In the genomic region with DNA sequence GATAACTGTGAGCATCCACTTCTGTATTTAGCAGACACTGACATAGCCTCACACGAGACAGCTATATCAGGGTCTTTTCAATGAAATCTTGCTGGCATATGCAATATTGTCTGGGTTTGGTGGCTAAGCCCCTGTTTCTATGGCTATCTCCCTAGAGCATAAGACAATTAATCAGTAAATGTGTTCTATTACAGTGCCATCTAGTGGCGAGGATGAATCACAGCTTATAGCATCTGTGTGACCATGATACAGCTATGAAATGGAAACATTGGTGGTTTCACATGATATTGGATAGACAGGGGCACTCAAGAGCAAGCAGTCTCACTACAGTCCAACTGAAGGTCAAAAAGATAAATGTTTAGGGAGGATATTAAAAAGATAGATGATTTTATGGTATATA, we compare ENCODE assay signal across 13 mouse cellular contexts. TPM values are rescaled to one million over a fixed set of nuclear protein-coding genes. Genes with fewer than 3 reads are reported as not detected.
DNase-seq lines count a peak whose midpoint lies in the region; ATAC-seq and TF ChIP-seq lines count a peak whose summit lies in the region.
"Had no signal": no experiment of that assay in that cellular context is flagged by ENCODE, and none has a peak within 500 bp of the region (broad histone marks: within the 10 kb centered on the region; RNA-seq: fewer than 3 reads in every experiment).

No protein-coding gene starts in this region.

- 48% methylated on average over 2 of the region's 2 CpGs for WGBS in forebrain, postnatal 0 days
- WGBS in forebrain, embryonic 11.5 days: 49% methylated on average over 2 of the region's 2 CpGs
- WGBS in lung, embryonic 14.5 days: 49% methylated on average over 2 of the region's 2 CpGs

- peak; percentile 55 for TF ChIP-seq CTCF in forebrain, postnatal 0 days (IDR thresholded peaks at IDR 0.05; ENCODE audit: low read depth)
- peak; percentile 57 for TF ChIP-seq CTCF in lung, embryonic 14.5 days (IDR thresholded peaks at IDR 0.05; ENCODE audit: low read depth)

- 0 out of 2 replicates have a peak, but pooled peaks cover 4% of the 10 kb centered on the region for H3K9me3 ChIP-seq in forebrain, postnatal 0 days (ENCODE audit: low read length)
- H3K9me3 ChIP-seq in forebrain, embryonic 11.5 days (ENCODE audit: control insufficient read depth, low read length): no peaks in the 10 kb centered on the region
- no peaks in the 10 kb centered on the region for H3K9me3 ChIP-seq in lung, embryonic 14.5 days (ENCODE audit: low read depth, low read length)
- H3K9me3 ChIP-seq: embryonic facial prominence, embryonic 15.5 days; midbrain, embryonic 13.5 days had no signal

- H3K4me1 ChIP-seq in forebrain, postnatal 0 days (ENCODE audit: insufficient read depth): no peaks in the 10 kb centered on the region
- no peaks in the 10 kb centered on the region for H3K4me1 ChIP-seq in forebrain, embryonic 11.5 days (replicated peaks; ENCODE audit: control insufficient read depth, insufficient read depth, low read length)
- H3K4me1 ChIP-seq in lung, embryonic 14.5 days (ENCODE audit: insufficient read depth): no peaks in the 10 kb centered on the region
- H3K4me1 ChIP-seq: embryonic facial prominence, embryonic 15.5 days; midbrain, embryonic 13.5 days had no signal

- H3K4me2 ChIP-seq in forebrain, postnatal 0 days (ENCODE audit: low read depth): no peak overlapping the region
- H3K4me2 ChIP-seq in forebrain, embryonic 11.5 days (ENCODE audit: low read depth, low read length, severe bottlenecking): no peak overlapping the region
- no peak overlapping the region for H3K4me2 ChIP-seq in lung, embryonic 14.5 days
- H3K4me2 ChIP-seq: embryonic facial prominence, embryonic 15.5 days; midbrain, embryonic 13.5 days had no signal

- no peak for ATAC-seq in forebrain, postnatal 0 days
- ATAC-seq in forebrain, embryonic 11.5 days (replicated peaks; ENCODE audit: low FRiP score): no peak
- no peak for ATAC-seq in lung, embryonic 14.5 days (ENCODE audit: insufficient read depth)
- ATAC-seq: midbrain, embryonic 13.5 days had no signal

- H3K4me3 ChIP-seq in forebrain, postnatal 0 days (ENCODE audit: low read depth, low read length): no peak overlapping the region
- no peak overlapping the region for H3K4me3 ChIP-seq in forebrain, embryonic 11.5 days (ENCODE audit: low read depth, low read length)
- no peak overlapping the region for H3K4me3 ChIP-seq in lung, embryonic 14.5 days (ENCODE audit: low read depth, low read length)
- H3K4me3 ChIP-seq: embryonic facial prominence, embryonic 15.5 days; midbrain, embryonic 13.5 days had no signal

- no peak overlapping the region for H3K27ac ChIP-seq in forebrain, postnatal 0 days (ENCODE audit: low read depth, low read length)
- no peak overlapping the region for H3K27ac ChIP-seq in forebrain, embryonic 11.5 days (ENCODE audit: low read depth, low read length)
- no peak overlapping the region for H3K27ac ChIP-seq in lung, embryonic 14.5 days (ENCODE audit: low read depth)
- H3K27ac ChIP-seq: embryonic facial prominence, embryonic 15.5 days; midbrain, embryonic 13.5 days had no signal

- H3K36me3 ChIP-seq in forebrain, postnatal 0 days (ENCODE audit: insufficient read depth): no peaks in the 10 kb centered on the region
- H3K36me3 ChIP-seq in forebrain, embryonic 11.5 days (ENCODE audit: control insufficient read depth, insufficient read depth, low read length): no peaks in the 10 kb centered on the region
- H3K36me3 ChIP-seq in lung, embryonic 14.5 days (ENCODE audit: insufficient read depth): no peaks in the 10 kb centered on the region
- H3K36me3 ChIP-seq: embryonic facial prominence, embryonic 15.5 days; midbrain, embryonic 13.5 days had no signal

- no peaks in the 10 kb centered on the region for H3K27me3 ChIP-seq in forebrain, postnatal 0 days (ENCODE audit: insufficient read depth, low read length)
- H3K27me3 ChIP-seq in forebrain, embryonic 11.5 days (ENCODE audit: control insufficient read depth, insufficient read depth, low read length): no peaks in the 10 kb centered on the region
- no peaks in the 10 kb centered on the region for H3K27me3 ChIP-seq in lung, embryonic 14.5 days (ENCODE audit: insufficient read depth, low read length)
- H3K27me3 ChIP-seq: embryonic facial prominence, embryonic 15.5 days; midbrain, embryonic 13.5 days had no signal

- H3K9ac ChIP-seq in forebrain, postnatal 0 days: no peak overlapping the region
- no peak overlapping the region for H3K9ac ChIP-seq in forebrain, embryonic 11.5 days (ENCODE audit: low read length)
- H3K9ac ChIP-seq in lung, embryonic 14.5 days: no peak overlapping the region
- H3K9ac ChIP-seq: embryonic facial prominence, embryonic 15.5 days; midbrain, embryonic 13.5 days had no signal

- DNase-seq in forebrain, postnatal 0 days: peak; percentile 1
- no peak for DNase-seq in forebrain, embryonic 11.5 days (ENCODE audit: low spot score)
- DNase-seq in lung, embryonic 14.5 days: peak; percentile 58
- no peak for DNase-seq in lung, postnatal 25 days (ENCODE audit: low spot score)
- DNase-seq in R1 (ENCODE audit: low read depth, low spot score): peak; percentile 24
- DNase-seq in retina, embryonic 14.5 days (ENCODE audit: low spot score): peak; percentile 49
- no peak for DNase-seq in cerebellum, adult 11 months
- no peak for DNase-seq in cerebellum, postnatal 4 days (ENCODE audit: low spot score in 2 of 2)
- DNase-seq: gastrocnemius, postnatal 36 days; heart, postnatal 4 days; layer of hippocampus, adult 9-11 months had no signal

RNA-seq across cellular contexts. Expression of gene Gm3839, which starts 26.5 kb away (rescaled TPM):
- total RNA-seq in forebrain, postnatal 0 days (2014; rRNA removed): 0.62 and 3.3 TPM in 2 replicates
- polyA plus RNA-seq in forebrain, postnatal 0 days (2015; fragmentation: Nextera tagmentation; extraction: Ambion mirVana): 1.1 and 1.2 TPM in 2 replicates
- 2.2 and 2.3 TPM in 2 replicates for polyA plus RNA-seq in forebrain, embryonic 11.5 days (2014; fragmentation: Nextera tagmentation; extraction: Ambion mirVana)
- polyA plus RNA-seq in lung, embryonic 14.5 days (2014; fragmentation: Nextera tagmentation; extraction: Ambion mirVana): 1.8 and 1.9 TPM in 2 replicates

Comparison
In these comparisons a context has a peak if more than half of its experiments do, and no peak if none do; other contexts are left out.
1. DNase-seq: peak in forebrain, postnatal 0 days (single experiment), lung, embryonic 14.5 days (single experiment), R1 (single experiment) and retina, embryonic 14.5 days (single experiment); none in forebrain, embryonic 11.5 days (single experiment), lung, postnatal 25 days (single experiment), cerebellum, adult 11 months (single experiment) and cerebellum, postnatal 4 days (0 of 2).